Mouse (Mus musculus) G1E (cell line): ENCODE measurements around the gene Tpte.

Source experiments
- CTCF ChIP-seq: IDR thresholded peaks from 2 replicates; pipeline ENCODE4 v1.5.1; 2012; ENCODE audit warnings: low read depth, low read length, inconsistent platforms, mixed read lengths
- GATA1 ChIP-seq: IDR thresholded peaks from 2 replicates; pipeline ENCODE4 v1.6.1; 2012; ENCODE audit warnings: borderline replicate concordance, low read length, inconsistent platforms, mixed read lengths
- GATA2 ChIP-seq: IDR thresholded peaks from 2 replicates; pipeline ENCODE4 v1.6.1; 2012; ENCODE audit warnings: low read depth, low read length, inconsistent platforms, borderline replicate concordance
- TAL1 ChIP-seq: conservative IDR thresholded peaks from 2 replicates; pipeline ENCODE4 v1.6.1; 2012; ENCODE audit warnings: low read depth, low read length, inconsistent platforms, mixed read lengths

- TF ChIP-seq CTCF, result no peak
- no peak for TF ChIP-seq GATA1
- TF ChIP-seq GATA2, result no peak
- no peak for TF ChIP-seq TAL1
Measured at GRCm38 (mm10) chr8:22411282-22411702, 128.1 kb downstream of the Tpte start, which contains the start of gene Mrps31.
